Mouse (Mus musculus): ENCODE results near the gene Macf1. TPM values are rescaled to one million over a fixed set of nuclear protein-coding genes. Genes with fewer than 3 reads are reported as not detected.
"Not testable (repeated sequence)": the region's sequence is repeated elsewhere in the genome, so short reads cannot be mapped to it uniquely, and the experiment has no call there.

Gene Macf1
- polyA plus RNA-seq, 1 experiment from 2014 or later = 67.3 TPM

DNA sequence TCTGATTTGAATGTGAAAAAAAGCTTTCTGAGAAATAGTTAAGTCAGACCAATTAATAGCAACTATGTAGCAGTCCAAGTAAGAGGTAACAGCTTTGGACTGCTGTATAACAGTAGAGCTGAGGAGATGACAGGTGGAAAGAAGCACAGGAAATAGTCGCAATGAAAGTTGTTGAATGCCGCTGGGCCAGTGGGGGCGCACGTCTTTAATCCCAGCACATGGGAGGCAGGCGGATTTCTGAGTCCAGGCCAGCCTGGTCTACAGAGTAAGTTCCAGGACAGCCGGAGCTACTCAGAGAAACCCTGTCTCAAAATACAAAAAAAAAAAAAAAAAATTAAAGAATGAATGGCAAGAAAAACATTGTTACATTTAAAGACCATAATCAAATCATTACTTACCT is 35.0 kb downstream of the Macf1 start:
- Histone ChIP-seq H3K4me3 (no peak overlapping the region), H3K4me1 (replicated peaks) (peaks cover 5% of the 10 kb centered on the region; the same call in 1 of the 2 replicates), H3K36me3 (peaks cover 7% of the 10 kb centered on the region), H3K27me3 (no peaks in the 10 kb centered on the region), H3K27ac (no peak overlapping the region), H3K9me3 (no peaks in the 10 kb centered on the region), H3K4me2 (no peak overlapping the region), H3K9ac (no peak overlapping the region)
- 91% methylated on average over 6 of the region's 6 CpGs for WGBS
- ATAC-seq (ENCODE audit: low FRiP score) = no peak

DNA sequence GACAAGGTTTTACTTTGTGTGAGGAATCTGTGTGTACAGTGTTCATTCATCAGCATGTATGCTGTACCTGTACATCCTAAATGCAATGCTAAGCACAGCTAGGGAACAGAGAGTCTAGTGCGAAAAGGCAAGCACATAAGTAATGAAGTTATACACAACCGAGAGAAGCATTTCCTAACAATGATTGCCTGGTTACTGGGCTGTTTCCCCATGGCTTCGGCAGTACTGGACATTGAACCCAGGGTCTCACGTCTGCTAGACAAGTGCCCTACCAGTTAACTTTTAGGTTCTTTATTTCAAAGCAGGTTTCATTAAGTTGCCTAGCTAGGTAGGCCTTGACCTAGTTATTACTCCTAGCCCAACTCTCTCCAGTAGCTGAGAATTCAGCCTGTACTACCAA is 36.5 kb downstream of the Macf1 start:
- Histone ChIP-seq H3K9ac (no peak overlapping the region), H3K36me3 (peaks cover 7% of the 10 kb centered on the region), H3K4me1 (replicated peaks) (peaks cover 16% of the 10 kb centered on the region), H3K27me3 (no peaks in the 10 kb centered on the region), H3K9me3 (no peaks in the 10 kb centered on the region), H3K4me2 (no peak overlapping the region), H3K4me3 (no peak overlapping the region), H3K27ac (no peak overlapping the region)
- WGBS = 90% methylated on average over 4 of the region's 4 CpGs
- ATAC-seq (ENCODE audit: low FRiP score) = no peak

DNA sequence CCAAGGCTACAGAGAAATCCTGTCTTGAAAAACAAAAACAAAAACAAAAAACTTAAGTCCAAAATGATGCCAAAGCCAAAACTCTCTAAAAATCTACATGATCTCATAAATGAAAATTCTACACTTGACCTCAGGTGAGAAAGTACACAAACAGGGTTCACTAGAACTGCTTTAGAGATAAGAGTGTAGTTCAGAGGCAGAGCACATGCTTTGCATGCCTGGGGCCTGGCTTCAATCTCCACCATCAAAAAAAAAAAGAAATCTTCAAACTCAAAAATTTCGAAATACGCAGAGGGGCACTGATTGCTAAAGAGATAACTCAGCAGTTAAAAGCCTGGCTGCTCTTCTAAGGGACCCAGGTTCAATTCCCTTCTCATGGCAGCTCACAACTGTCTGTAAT is 37.1 kb downstream of the Macf1 start:
- Histone ChIP-seq H3K4me1 (replicated peaks) (peaks cover 15% of the 10 kb centered on the region), H3K9me3 (no peaks in the 10 kb centered on the region), H3K27ac (no peak overlapping the region), H3K9ac (no peak overlapping the region), H3K4me3 (no peak overlapping the region), H3K27me3 (no peaks in the 10 kb centered on the region), H3K36me3 (peaks cover 7% of the 10 kb centered on the region), H3K4me2 (no peak overlapping the region)
- no peak for ATAC-seq (ENCODE audit: low FRiP score)
- 95% methylated on average over 2 of the region's 2 CpGs for WGBS

DNA sequence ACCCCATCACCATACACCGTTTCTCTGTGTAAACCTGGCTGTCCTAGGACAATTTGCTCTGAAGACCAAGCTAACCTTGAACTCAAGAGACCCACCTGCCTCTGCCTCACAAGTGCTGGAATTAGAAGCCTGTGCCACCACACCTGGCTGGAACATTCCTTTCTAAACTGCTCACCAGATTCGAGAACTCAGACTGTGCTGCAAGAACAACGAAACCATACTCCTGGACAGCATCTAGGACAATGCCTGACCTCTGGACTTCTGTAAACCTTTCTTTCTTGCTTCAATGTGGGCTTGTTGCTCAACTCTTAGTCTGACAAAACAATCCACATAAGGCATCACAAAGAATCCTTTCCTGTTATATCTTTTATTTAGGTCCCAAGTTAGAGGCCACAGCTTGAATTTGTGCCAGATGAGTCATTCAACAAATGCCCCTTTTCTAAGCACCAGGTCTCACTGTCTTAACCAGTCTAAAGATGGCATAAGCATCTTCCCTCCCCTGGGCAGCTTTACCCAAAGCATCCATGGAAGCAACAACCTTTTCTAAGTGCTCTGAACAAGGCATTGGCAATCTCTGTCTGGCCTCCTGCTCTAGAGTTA is 38.8 kb downstream of the Macf1 start:
- 94% methylated on average over 3 of the region's 3 CpGs for WGBS
- H3K27ac ChIP-seq = no peak overlapping the region
- H3K36me3 ChIP-seq = peaks cover 4% of the 10 kb centered on the region
- no peaks in the 10 kb centered on the region for H3K9me3 ChIP-seq
- no peak for ATAC-seq (ENCODE audit: low FRiP score)
- H3K4me1 ChIP-seq (replicated peaks) = peaks cover 15% of the 10 kb centered on the region
- no peak overlapping the region for H3K4me2 ChIP-seq
- no peak overlapping the region for H3K9ac ChIP-seq
- H3K27me3 ChIP-seq = no peaks in the 10 kb centered on the region
- H3K4me3 ChIP-seq = no peak overlapping the region

DNA sequence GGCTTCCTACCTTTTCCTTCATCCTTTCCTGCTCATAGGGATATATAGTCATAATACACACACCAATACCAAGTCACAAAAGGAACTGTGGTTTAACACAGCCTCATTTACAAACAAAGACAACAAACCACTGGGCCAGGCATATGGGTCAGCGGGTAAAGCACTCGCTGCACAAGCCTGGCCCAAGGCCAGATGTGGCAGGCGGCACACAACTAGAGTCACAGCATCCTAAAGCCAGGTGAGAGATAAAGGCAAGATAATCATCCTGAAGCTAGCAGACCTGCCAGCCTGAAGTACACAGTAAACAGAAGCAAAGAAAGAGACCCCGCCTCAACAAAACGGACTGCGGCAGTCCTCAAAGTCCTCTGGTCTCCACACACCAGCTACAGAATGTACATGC is 40.6 kb downstream of the Macf1 start:
- Histone ChIP-seq H3K9me3 (no peaks in the 10 kb centered on the region), H3K4me2 (no peak overlapping the region), H3K9ac (no peak overlapping the region), H3K27ac (no peak overlapping the region), H3K36me3 (no peaks in the 10 kb centered on the region; the same call in 1 of the 2 replicates), H3K4me1 (replicated peaks) (peaks cover 15% of the 10 kb centered on the region), H3K4me3 (no peak overlapping the region), H3K27me3 (no peaks in the 10 kb centered on the region)
- ATAC-seq (ENCODE audit: low FRiP score) = no peak
- WGBS = 85% methylated on average over 6 of the region's 6 CpGs

DNA sequence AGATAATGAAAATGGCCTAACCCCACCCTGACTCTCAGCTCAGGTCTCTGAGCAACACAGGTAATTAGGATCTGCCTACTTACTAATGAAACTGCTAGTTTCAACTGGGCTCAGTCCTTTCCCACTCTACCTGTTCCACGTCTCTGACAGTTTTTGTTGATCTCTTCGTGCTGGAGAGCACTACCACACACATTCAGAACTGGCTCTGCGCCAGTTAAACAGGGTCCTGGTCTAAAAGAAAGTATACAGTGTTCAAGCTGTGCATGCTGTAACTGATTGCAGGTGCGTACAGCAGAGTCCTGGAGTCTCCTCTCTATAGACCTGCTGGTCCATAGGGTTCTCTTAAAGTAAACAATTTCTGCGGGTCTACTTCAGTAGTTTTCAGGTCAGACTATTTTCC is 41.3 kb downstream of the Macf1 start:
- no peak for ATAC-seq (ENCODE audit: low FRiP score)
- no peaks in the 10 kb centered on the region for H3K27me3 ChIP-seq
- no peaks in the 10 kb centered on the region; the same call in 1 of the 2 replicates for H3K36me3 ChIP-seq
- H3K9me3 ChIP-seq = no peaks in the 10 kb centered on the region
- H3K27ac ChIP-seq = 0 out of 2 replicates have a peak overlapping the region, but pooled peaks have one; percentile 36
- no peak overlapping the region for H3K4me2 ChIP-seq
- H3K4me1 ChIP-seq (replicated peaks) = peaks cover 15% of the 10 kb centered on the region
- no peak overlapping the region for H3K9ac ChIP-seq
- H3K4me3 ChIP-seq = no peak overlapping the region
- 74% methylated on average over 5 of the region's 5 CpGs for WGBS

DNA sequence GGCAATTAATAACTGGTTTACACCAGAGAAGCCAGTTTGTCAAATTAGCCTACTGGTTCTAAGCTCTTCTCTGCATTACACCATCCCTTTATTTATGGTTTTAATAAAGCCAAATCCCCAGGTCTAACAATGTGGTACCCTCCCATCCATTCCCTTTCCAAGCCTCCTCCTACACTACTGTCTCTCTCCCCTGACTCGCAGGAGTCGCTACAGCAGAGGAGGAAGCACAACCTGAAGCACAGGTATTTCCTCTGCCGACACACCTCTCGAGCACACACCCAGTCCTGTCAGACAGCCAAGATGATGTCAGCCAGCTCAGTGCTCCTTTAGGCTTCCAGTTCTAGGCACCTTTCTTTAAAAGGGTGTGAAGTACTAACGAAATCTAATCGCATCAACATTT is 47.0 kb downstream of the Macf1 start:
- ATAC-seq (ENCODE audit: low FRiP score) = no peak
- H3K9me3 ChIP-seq = no peaks in the 10 kb centered on the region
- H3K27me3 ChIP-seq = no peaks in the 10 kb centered on the region
- H3K9ac ChIP-seq = no peak overlapping the region
- H3K27ac ChIP-seq = no peak overlapping the region
- WGBS = 96% methylated on average over 6 of the region's 6 CpGs
- H3K36me3 ChIP-seq = no peaks in the 10 kb centered on the region; the same call in 1 of the 2 replicates
- H3K4me1 ChIP-seq (replicated peaks) = 0 out of 2 replicates have a peak, but pooled peaks cover 6% of the 10 kb centered on the region
- H3K4me2 ChIP-seq = no peak overlapping the region
- no peak overlapping the region for H3K4me3 ChIP-seq

DNA sequence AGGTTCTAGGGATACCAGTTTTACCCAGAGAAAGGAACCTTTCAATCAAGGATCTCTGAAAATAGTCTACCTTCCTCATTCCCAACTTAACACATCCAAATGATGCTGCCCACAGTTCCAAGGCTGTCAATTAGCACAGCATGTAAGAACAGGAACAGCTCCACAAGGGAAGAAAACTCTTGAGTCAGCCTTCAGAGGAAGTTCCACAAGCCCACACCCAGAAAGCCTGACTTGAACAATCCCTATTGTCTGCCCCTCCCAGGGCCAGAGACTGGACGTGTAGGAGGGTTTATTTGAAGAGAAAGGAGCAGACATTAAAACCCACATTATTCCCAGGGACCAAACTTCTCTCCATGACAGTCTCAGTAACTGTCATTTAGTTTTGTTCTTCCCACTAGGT is 48.7 kb downstream of the Macf1 start:
- Histone ChIP-seq H3K9me3 (no peaks in the 10 kb centered on the region), H3K4me2 (no peak overlapping the region), H3K27me3 (no peaks in the 10 kb centered on the region), H3K4me1 (replicated peaks) (0 out of 2 replicates have a peak, but pooled peaks cover 6% of the 10 kb centered on the region), H3K4me3 (no peak overlapping the region), H3K27ac (no peak overlapping the region), H3K36me3 (no peaks in the 10 kb centered on the region; the same call in 1 of the 2 replicates), H3K9ac (no peak overlapping the region)
- ATAC-seq (ENCODE audit: low FRiP score) = no peak
- 19% methylated on average over 1 of the region's 1 CpGs for WGBS

DNA sequence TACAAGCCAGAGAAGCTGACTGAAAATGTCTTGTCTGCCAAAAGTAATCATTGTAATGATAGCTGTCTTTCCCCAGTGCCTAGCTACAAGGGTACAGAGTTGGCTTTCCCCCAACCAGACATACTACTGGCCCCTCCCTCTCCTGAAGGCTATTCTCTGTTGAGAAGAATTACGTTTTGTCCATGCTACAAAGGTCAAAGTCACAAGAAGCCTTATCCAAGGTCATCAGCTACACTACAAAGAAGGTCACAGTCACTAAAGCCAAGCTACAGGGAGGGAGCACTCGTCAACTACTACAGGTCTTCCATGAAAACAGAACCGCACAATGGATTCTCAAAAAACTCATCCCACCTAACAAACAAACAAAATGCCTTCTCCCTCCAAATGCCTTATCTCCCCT is 49.7 kb downstream of the Macf1 start:
- Histone ChIP-seq H3K4me3 (no peak overlapping the region), H3K36me3 (no peaks in the 10 kb centered on the region; the same call in 1 of the 2 replicates), H3K9me3 (no peaks in the 10 kb centered on the region), H3K9ac (no peak overlapping the region), H3K27me3 (no peaks in the 10 kb centered on the region), H3K27ac (no peak overlapping the region), H3K4me1 (replicated peaks) (0 out of 2 replicates have a peak, but pooled peaks cover 6% of the 10 kb centered on the region), H3K4me2 (no peak overlapping the region)
- WGBS = 64% methylated on average over 3 of the region's 3 CpGs
- ATAC-seq (ENCODE audit: low FRiP score) = no peak

DNA sequence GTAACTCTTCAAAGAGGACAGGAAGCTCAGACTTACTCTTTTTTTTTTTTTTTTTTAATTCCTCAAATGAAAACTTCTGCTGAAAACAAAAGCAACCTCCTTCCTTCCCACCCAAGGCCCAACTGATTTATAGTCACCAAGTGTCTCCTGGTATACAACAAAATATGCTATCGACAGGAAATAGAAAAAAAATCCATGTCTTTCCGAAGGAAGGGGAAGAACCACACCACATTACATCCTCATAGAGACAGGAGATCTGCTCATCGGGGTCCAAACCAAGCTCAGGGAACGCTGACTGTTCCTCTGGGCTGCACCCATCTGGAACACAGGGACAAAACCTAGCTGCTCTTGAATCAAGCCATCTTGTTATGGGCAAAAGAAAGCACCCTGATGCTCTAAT is 50.3 kb downstream of the Macf1 start:
- Histone ChIP-seq H3K4me2 (no peak overlapping the region), H3K4me1 (replicated peaks) (0 out of 2 replicates have a peak, but pooled peaks cover 6% of the 10 kb centered on the region), H3K27ac (peak overlapping the region; percentile 18; the same call in 1 of the 2 replicates), H3K36me3 (peaks cover 4% of the 10 kb centered on the region; the same call in 1 of the 2 replicates), H3K9ac (no peak overlapping the region), H3K4me3 (no peak overlapping the region), H3K9me3 (no peaks in the 10 kb centered on the region), H3K27me3 (no peaks in the 10 kb centered on the region)
- no peak for ATAC-seq (ENCODE audit: low FRiP score)
- 91% methylated on average over 4 of the region's 4 CpGs for WGBS

DNA sequence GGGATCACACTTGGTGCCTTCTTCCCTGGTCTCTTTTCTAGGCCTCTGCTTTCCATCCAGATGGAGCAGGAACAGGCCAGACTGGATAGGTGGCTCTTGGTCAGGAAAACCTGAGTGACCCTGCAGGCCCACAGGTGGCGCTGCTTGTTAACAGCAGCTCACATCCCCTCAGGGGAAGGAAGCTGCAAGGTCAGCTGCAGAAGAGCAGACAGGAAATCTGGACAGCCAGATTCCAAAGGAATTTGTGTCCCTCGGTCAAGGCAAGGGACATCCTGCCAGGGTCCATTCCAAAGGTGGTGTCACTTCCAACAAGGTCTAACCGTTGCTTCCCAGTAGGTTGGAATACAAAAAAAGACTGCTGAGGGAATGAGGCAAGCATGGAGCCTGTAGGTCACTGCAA is 50.8 kb downstream of the Macf1 start:
- H3K27me3 ChIP-seq = no peaks in the 10 kb centered on the region
- no peak overlapping the region for H3K9ac ChIP-seq
- H3K4me1 ChIP-seq (replicated peaks) = 0 out of 2 replicates have a peak, but pooled peaks cover 6% of the 10 kb centered on the region
- H3K4me3 ChIP-seq = no peak overlapping the region
- H3K27ac ChIP-seq = peak overlapping the region; percentile 12; the same call in 1 of the 2 replicates
- 50% methylated on average over 3 of the region's 3 CpGs for WGBS
- peaks cover 4% of the 10 kb centered on the region; the same call in 1 of the 2 replicates for H3K36me3 ChIP-seq
- no peak overlapping the region for H3K4me2 ChIP-seq
- ATAC-seq (ENCODE audit: low FRiP score) = no peak
- no peaks in the 10 kb centered on the region for H3K9me3 ChIP-seq

DNA sequence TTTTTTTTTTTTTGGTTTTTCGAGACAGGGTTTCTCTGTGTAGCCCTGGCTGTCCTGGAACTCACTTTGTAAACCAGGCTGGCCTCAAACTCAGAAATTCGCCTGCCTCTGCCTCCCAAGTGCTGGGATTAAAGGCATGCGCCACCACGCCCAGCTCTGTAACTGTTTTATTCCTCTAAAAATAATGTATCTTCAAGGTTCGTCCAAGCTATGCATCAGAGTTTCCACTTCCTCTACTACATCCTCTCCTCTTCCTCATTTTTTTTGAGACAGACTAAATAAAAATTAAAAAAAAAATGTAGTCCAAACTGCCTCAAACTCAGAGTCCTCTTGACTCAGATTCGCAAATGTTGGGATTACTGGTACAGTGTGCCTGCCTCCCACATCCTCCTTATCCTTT is 52.0 kb downstream of the Macf1 start:
- 93% methylated on average over 5 of the region's 6 CpGs for WGBS
- not testable (repeated sequence) for ATAC-seq (ENCODE audit: low FRiP score); H3K9ac ChIP-seq; H3K4me3 ChIP-seq; H3K36me3 ChIP-seq; H3K27me3 ChIP-seq; H3K9me3 ChIP-seq; H3K27ac ChIP-seq; H3K4me2 ChIP-seq
- H3K4me1 ChIP-seq (replicated peaks) = peaks cover 10% of the 10 kb centered on the region; the same call in 1 of the 2 replicates

DNA sequence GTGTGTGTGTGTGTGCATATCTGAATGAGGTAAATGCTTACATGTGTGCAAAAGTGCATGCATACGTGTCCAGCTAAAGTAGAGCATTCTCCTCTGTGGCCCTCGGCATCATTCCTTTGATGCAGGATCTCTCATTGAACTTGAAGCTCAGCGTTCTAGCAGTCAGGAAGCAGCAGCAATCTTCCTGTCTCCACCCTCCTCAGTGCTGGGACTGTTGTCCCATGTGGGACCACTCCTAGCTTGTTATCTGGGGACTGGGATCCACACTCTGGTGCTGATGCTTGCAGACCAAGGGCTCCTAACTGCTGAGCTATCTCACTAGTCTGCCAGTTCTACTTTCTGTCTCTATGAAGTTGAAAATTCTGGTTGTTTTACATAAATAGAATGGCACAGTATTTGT is 52.5 kb downstream of the Macf1 start:
- Histone ChIP-seq H3K4me3 (no peak overlapping the region), H3K4me2 (no peak overlapping the region), H3K36me3 (peaks cover 4% of the 10 kb centered on the region; the same call in 1 of the 2 replicates), H3K4me1 (replicated peaks) (peaks cover 10% of the 10 kb centered on the region; the same call in 1 of the 2 replicates), H3K9ac (no peak overlapping the region), H3K9me3 (no peaks in the 10 kb centered on the region), H3K27ac (no peak overlapping the region), H3K27me3 (no peaks in the 10 kb centered on the region)
- 88% methylated on average over 3 of the region's 3 CpGs for WGBS
- no peak for ATAC-seq (ENCODE audit: low FRiP score)

Measured in hindbrain, embryonic 13.5 days (tissue).